Mouse (Mus musculus) megakaryocyte, adult 5-6 weeks (primary cell): ENCODE measurements around the gene Nbea. TPM values are rescaled to one million over a fixed set of nuclear protein-coding genes. Genes with fewer than 3 reads are reported as not detected.

Source experiments
- ATAC-seq: 2 replicates; pipeline ENCODE4 v1.8.0; 2016; ENCODE audit warnings: mild to moderate bottlenecking, inconsistent platforms; ENCODE audit not compliant: poor library complexity, severe bottlenecking
- total RNA-seq, 2 experiments: library from RNA; stranded (forward) in 1 of 2; stranded (reverse) in 1 of 2; fragments of 153-499, 151-499 nt in 1 of 2; fragments of 221-1000, 200-1000 nt in 1 of 2; gene quantifications; 2 replicates each; pipeline versions ENCODE4 v1.2.3 to v1.2.4; 2015 to 2017

Gene Nbea
- total RNA-seq, 2 experiments from 2014 or later = 0.02 to 0.07 TPM

- ATAC-seq = no peak
Observed at GRCm38 (mm10) chr3:55612023-55612422, 571.5 kb downstream of the Nbea start.

GRCm38 (mm10) chr3:55610191-55610590, 573.3 kb downstream of the Nbea start:
- ATAC-seq = no peak

- no peak for ATAC-seq
Observed at GRCm38 (mm10) chr3:55600286-55600685, 583.2 kb downstream of the Nbea start.

- no peak for ATAC-seq
Observed at GRCm38 (mm10) chr3:55599366-55600085, 584.0 kb downstream of the Nbea start.

GRCm38 (mm10) chr3:55598681-55599080, 584.8 kb downstream of the Nbea start:
- ATAC-seq = no peak

GRCm38 (mm10) chr3:55593312-55593711, 590.2 kb downstream of the Nbea start:
- ATAC-seq = no peak

- no peak for ATAC-seq
Observed at GRCm38 (mm10) chr3:55590727-55591126, 592.8 kb downstream of the Nbea start.

GRCm38 (mm10) chr3:55590291-55590690, 593.2 kb downstream of the Nbea start:
- ATAC-seq = no peak

- ATAC-seq = no peak
Observed at GRCm38 (mm10) chr3:55589402-55589944, 594.0 kb downstream of the Nbea start.

- no peak for ATAC-seq
Observed at GRCm38 (mm10) chr3:55587972-55588946, 595.2 kb downstream of the Nbea start.

- no peak for ATAC-seq
Observed at GRCm38 (mm10) chr3:55587434-55587971, 596.0 kb downstream of the Nbea start.
